Mouse (Mus musculus): ENCODE measurements at regions not wholly inside any gene's neighbourhood (a gene's known extent, or its start where the extent isn't known, plus 50 kb on each side); places are given as distances from the start of the nearest gene placed in this dataset.

- DNase-seq (ENCODE audit: extremely low spot score in 1 of 2, low spot score in 1 of 2) = peak in 1 of 2 experiments; percentile 16
Observed at GRCm38 (mm10) chr15:88451241-88451640, 148.9 kb upstream of the Zdhhc25 start.

DNA sequence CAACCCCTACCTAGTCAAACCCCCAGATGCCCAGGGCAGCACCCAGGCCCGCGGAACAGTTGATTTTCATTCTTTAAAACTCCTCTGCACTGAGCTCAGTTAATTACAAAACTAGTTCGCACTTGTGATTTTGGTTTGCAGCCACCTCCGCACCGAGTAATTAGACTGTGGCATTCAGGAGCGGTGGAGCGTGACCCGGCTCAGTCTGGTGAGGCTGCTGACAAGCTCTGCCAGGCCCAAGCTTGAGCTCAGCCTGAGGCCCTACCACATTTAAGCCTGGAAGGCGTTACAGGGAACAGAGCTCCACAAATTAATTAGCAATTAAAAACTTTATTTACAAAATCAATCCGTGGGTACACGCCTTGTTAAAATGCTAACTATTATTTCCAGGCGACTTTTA, 132.0 kb upstream of the Zdhhc25 start:
- DNase-seq (ENCODE audit: extremely low spot score in 1 of 2, low spot score in 1 of 2) = peak; percentile 24 to 50

DNA sequence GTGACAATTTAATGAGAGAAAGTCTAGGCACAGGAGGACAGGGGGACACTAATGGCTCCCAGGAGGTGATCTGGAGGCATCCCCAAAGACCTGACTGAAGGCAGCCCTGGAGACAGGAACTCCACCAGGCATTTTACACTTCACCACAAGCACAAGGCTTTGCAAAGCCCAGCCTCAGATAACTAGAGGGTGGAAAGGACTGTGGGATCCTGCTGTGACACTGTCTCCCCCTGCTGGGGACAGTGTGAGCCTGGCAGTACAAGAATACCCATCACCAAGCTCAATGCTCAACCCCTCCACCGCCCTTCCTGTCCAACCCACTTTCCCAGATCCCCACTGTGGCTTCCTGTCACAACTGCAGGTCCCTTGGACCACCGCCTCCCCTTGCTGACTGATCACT, 131.3 kb upstream of the Zdhhc25 start:
- peak; percentile 42 to 80 for DNase-seq (ENCODE audit: extremely low spot score in 1 of 2, low spot score in 1 of 2)

GRCm38 (mm10) chr15:88469508-88470455, 130.3 kb upstream of the Zdhhc25 start:
- no peak for DNase-seq (ENCODE audit: extremely low spot score in 1 of 2, low spot score in 1 of 2)

DNA sequence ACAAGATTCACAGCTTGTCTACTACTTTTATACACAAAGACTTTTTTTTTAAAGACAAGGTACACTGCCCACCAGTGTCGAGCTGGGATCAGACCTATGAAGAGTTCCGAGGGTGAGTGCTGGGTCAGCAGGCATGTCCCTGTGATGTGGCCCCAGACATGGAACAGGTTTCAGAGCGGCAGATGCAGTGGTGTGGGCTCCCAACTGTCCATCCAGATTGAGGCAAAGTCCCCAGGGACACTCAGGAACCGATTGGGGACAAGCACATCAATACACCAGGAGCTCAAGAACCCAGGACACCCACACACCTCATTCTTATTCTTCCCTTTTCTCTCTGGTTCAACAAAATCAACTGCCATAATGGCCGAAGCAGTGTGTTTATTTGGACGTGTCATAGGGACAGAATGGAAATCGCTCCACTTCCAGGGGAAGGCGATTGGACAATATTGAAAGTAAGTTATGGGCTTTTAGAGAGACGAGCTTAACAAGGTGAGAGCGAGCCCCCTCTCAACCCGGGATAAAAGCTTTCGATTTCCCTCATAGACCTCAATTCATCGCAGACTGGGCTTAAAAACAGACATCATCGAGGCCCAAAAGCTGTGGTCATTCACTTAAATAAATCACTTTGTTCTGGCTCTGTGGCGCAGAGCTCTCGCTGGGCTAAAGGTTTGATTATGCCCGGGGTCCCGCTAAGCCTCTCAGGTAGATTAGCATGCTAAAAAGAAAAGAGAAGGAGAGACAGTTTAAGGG, 127.6 kb upstream of the Zdhhc25 start:
- DNase-seq (ENCODE audit: extremely low spot score in 1 of 2, low spot score in 1 of 2) = no peak

GRCm38 (mm10) chr15:88473221-88473620, 126.9 kb upstream of the Zdhhc25 start:
- DNase-seq (ENCODE audit: extremely low spot score in 1 of 2, low spot score in 1 of 2) = no peak

DNA sequence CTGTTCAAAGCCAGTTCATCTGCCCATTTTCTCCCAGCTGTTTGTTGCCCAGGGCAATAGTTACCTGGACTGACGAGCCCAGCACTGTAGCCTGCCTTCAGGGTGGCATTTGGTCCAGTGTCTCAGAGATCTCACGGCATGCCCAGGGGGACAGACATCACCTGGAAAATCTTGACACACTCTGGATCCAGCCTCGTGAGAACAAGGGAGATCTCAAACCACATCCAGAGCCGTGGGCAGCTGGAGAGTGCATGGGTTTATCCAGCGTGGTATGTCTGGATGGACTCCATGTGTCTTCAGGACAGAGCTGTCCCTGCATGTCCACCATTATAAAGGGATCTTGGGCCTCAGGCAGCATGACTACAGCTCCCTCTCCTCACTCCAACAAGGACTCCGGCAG, 116.6 kb upstream of the Zdhhc25 start:
- DNase-seq (ENCODE audit: extremely low spot score in 1 of 2, low spot score in 1 of 2) = no peak

- DNase-seq (ENCODE audit: extremely low spot score in 1 of 2, low spot score in 1 of 2) = no peak
Observed at GRCm38 (mm10) chr15:88489715-88490114, 110.4 kb upstream of the Zdhhc25 start.

- no peak for DNase-seq (ENCODE audit: extremely low spot score in 1 of 2, low spot score in 1 of 2)
Observed at GRCm38 (mm10) chr15:88490316-88491090, 109.6 kb upstream of the Zdhhc25 start.

DNA sequence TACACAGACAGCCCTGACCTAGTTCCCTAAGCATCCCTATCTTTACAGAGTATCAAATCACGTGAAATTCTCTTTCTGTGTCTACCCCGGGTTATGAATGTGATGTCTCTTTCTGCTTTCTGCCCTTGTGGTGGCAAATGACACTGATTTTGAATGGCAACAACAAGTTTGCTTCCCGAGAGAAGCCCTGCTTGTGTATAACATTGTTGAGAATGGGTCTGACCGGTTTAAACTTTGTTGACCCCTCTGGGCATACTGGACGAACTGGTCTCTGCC, 109.1 kb upstream of the Zdhhc25 start:
- no peak for DNase-seq (ENCODE audit: extremely low spot score in 1 of 2, low spot score in 1 of 2)

DNA sequence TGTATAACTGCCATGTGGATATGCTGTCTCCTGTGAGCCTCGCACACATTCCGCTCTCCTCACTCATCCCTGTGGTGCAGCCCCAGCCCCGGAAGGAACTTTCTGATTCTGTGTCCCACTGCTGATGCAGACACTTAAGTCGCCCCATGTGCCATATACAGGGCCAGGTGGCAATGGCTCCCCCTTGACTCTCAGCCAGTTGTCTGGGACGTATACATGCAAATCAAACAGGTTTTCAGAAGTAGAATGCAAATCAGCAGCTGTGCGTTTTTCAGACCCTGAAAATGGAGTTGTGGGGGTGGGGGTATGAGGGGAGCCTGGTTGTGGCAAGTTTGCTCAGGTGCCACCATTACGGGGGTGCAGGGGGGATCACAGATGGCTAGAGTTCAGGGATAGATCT, 102.1 kb upstream of the Zdhhc25 start:
- no peak for DNase-seq (ENCODE audit: extremely low spot score in 1 of 2, low spot score in 1 of 2)

DNA sequence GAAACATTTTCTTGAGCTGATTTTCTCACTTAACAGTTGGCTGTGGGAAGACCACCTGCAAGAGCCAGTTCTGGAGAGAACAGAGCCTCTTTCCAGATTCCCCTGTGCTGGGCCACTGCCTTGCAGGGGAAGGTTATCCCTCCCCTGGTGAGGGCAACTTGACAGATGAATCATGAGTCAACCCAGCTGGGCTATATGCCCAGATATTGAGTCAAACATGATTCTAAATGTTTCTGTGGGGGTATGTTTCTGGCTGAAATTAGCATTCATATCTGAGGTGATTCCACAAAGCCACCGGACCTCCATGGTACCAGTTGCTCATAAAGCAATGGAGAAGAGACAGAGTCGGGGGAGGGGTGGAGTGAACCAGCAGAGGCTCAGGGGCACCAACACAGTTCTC, 97.8 kb upstream of the Zdhhc25 start:
- peak in 1 of 2 experiments; percentile 56 for DNase-seq (ENCODE audit: extremely low spot score in 1 of 2, low spot score in 1 of 2)

DNA sequence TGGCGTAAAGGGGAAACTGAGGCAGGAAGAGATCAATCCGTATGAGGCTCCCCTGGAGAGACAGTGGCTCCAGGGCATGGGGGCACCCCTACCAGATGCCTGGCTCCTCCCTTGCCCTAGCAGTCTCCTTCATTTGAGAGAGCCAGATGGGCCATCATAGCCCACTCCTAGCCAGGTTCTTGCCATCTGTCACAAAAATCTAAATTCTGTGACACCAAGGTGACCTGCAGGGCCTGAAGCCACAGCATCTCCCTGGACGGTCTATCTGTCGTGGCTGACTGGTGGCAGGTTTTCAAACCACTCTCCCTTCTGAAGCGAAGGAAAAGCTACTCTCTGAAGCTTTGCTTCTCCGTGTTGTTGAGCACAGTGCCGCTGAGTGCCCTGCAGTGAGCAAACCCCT, 96.2 kb upstream of the Zdhhc25 start:
- no peak for DNase-seq (ENCODE audit: extremely low spot score in 1 of 2, low spot score in 1 of 2)

- DNase-seq (ENCODE audit: extremely low spot score in 1 of 2, low spot score in 1 of 2) = no peak
Observed at GRCm38 (mm10) chr15:88505491-88506119, 94.5 kb upstream of the Zdhhc25 start.

DNA sequence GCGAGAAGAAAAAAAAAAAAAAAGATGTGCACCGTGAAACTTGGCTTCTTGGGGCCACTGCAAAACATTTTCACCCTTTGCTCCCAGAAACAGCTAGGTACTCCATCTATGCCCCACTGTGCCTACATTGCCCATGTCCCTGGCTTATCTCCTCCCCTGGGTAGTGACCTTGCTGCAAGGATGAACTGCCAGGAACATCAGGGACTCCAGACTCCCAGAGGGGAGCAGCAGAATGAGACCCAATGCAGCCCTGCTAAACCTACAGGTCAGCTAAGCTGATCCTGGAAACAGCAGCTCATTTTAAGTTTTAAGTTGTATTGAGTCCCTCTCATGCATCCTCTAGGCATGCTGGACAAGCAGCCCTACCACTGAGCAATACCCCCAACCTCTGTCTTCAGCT, 92.2 kb upstream of the Zdhhc25 start:
- DNase-seq (ENCODE audit: extremely low spot score in 1 of 2, low spot score in 1 of 2) = no peak

DNA sequence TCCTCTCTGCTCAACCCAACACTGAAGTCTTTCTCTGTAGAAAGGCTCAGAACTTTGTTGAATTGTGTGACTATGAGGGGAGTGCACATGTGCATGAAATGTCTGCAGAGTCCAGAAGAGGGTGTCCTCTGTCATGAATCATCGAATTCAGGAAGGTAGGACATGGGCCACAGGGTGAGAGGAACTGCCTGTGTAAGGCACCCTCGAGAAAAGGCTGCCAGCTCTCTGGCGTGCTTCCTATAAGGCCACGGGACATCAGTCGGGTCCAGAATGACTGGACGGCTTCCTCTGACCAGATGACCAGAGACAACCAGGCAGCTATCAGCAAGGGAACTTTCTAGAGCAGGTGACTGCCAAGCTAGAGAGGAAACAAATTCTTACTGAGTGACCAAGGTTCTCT, 91.1 kb upstream of the Zdhhc25 start:
- DNase-seq (ENCODE audit: extremely low spot score in 1 of 2, low spot score in 1 of 2) = peak in 1 of 2 experiments; percentile 5

GRCm38 (mm10) chr15:88509626-88510025, 90.5 kb upstream of the Zdhhc25 start:
- peak in 1 of 2 experiments; percentile 58 for DNase-seq (ENCODE audit: extremely low spot score in 1 of 2, low spot score in 1 of 2)

- no peak for DNase-seq (ENCODE audit: extremely low spot score in 1 of 2, low spot score in 1 of 2)
Observed at GRCm38 (mm10) chr15:88514091-88514490, 86.0 kb upstream of the Zdhhc25 start.

DNA sequence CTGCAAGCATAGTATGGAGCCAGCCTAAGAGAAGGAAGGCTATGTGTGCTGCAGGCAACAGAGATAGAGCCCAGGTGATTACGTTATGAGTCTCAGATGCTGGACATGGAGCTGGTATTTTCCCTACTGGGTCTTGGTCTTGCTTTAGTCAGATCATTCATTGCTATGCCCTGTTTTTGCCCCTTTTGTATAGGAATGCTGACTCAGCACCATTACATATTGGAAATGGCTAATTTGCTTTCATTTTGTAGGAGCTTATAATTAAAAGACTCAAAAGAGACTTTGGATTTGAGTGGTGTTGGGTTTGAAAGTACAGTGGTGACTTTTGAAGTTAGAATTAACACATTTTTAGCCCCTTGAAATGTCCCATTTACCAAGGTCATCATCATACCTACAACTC, 68.9 kb upstream of the Zdhhc25 start:
- no peak for DNase-seq (ENCODE audit: extremely low spot score in 1 of 2, low spot score in 1 of 2)

GRCm38 (mm10) chr15:88532008-88532407, 68.1 kb upstream of the Zdhhc25 start:
- DNase-seq (ENCODE audit: extremely low spot score in 1 of 2, low spot score in 1 of 2) = no peak

DNA sequence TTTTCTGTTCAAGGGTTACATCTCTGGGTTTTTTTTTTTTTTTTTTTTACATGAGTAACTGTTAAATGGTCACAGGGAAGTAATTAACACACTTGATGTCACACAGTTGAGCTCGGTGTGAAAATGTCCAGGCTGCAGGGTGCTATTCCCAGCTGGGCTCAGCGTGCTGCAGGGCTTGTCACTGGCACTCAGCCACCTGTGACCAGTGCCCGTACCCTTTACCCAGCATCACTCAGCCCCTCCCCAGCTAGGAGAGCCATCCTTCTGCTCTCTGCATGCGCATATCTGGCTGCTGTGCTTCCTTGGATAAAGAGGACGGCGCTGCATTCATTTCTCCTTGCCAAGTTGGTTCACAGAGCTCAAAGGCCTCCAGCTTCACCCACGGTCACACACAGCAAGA, 66.7 kb upstream of the Zdhhc25 start:
- DNase-seq (ENCODE audit: extremely low spot score in 1 of 2, low spot score in 1 of 2) = no peak
